Mouse (Mus musculus): ENCODE measurements at regions not wholly inside any gene's neighbourhood (a gene's known extent, or its start where the extent isn't known, plus 50 kb on each side); places are given as distances from the start of the nearest gene placed in this dataset.
A peak's percentile ranks its signal among the peaks of the same experiment; 100 is the strongest.

- no peak for ATAC-seq (ENCODE audit: low TSS enrichment)
These were observed 503.2 kb downstream of the Ndufa4 start for GRCm38 (mm10) chr6:11404101-11404500.

- no peak for ATAC-seq (ENCODE audit: low TSS enrichment)
These were observed 548.2 kb downstream of the Ndufa4 start for GRCm38 (mm10) chr6:11359088-11359487.

- peak; percentile 90 for ATAC-seq (ENCODE audit: low TSS enrichment)
These were observed 553.7 kb downstream of the Ndufa4 start for GRCm38 (mm10) chr6:11353599-11353998.

- ATAC-seq (ENCODE audit: low TSS enrichment) = no peak
These were observed 573.2 kb downstream of the Ndufa4 start for GRCm38 (mm10) chr6:11334137-11334536.

- ATAC-seq (ENCODE audit: low TSS enrichment) = no peak
These were observed 593.6 kb downstream of the Ndufa4 start for GRCm38 (mm10) chr6:11313744-11314143.

GRCm38 (mm10) chr6:11305979-11306534 is 601.2 kb downstream of the Ndufa4 start:
- ATAC-seq (ENCODE audit: low TSS enrichment) = peak; percentile 74

- no peak for ATAC-seq (ENCODE audit: low TSS enrichment)
These were observed 623.3 kb downstream of the Ndufa4 start for GRCm38 (mm10) chr6:11283990-11284389.

- peak; percentile 99 for ATAC-seq (ENCODE audit: low TSS enrichment)
These were observed 632.1 kb downstream of the Ndufa4 start for GRCm38 (mm10) chr6:11275214-11275613.
